ENCODE assay signal across 24 mouse cellular contexts in the genomic region with DNA sequence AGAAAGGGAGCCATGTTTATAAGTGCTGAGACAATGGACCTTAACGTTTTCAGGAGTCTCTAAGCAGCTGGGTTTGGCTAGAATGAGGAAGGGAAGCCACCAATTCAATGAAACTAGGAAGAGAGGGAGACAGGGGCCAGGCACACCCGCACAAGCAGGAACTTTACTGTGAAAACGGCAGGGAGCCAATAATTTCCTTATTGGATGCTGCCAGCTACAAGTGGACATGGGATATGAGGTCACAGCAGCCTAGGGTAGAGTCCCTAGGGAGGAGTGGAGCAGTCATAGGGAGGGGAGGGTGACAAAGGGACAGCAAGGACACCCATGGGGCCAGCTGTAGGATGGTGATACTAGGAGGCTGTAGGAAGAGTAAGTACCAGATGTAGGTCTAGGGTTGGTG. TPM values are rescaled to one million over a fixed set of nuclear protein-coding genes. Genes with fewer than 3 reads are reported as not detected.
DNase-seq lines count a peak whose midpoint lies in the region; ATAC-seq lines count a peak whose summit lies in the region.
"Had no signal": no experiment of that assay in that cellular context is flagged by ENCODE, and none has a peak within 500 bp of the region (broad histone marks: within the 10 kb centered on the region; RNA-seq: fewer than 3 reads in every experiment).

No protein-coding gene starts in this region.

- peak overlapping the region; percentile 42; the same call in 1 of the 2 replicates for H3K27ac ChIP-seq in heart, embryonic 10.5 days
- peak overlapping the region; percentile 96; the same call in 1 of the 2 replicates for H3K27ac ChIP-seq in liver, embryonic 12.5 days
- H3K27ac ChIP-seq: embryonic facial prominence, embryonic 12.5 days; intestine, embryonic 15.5 days; macrophage; stomach, embryonic 15.5 days had no signal

- no peak overlapping the region for H3K4me3 ChIP-seq in heart, embryonic 10.5 days
- H3K4me3 ChIP-seq in liver, embryonic 12.5 days = no peak overlapping the region
- H3K4me3 ChIP-seq in megakaryocyte, embryonic 14.5 days (replicated peaks) = peak overlapping the region; percentile 67
- H3K4me3 ChIP-seq: embryonic facial prominence, embryonic 12.5 days; heart, embryonic 13.5 days; intestine, embryonic 15.5 days; stomach, embryonic 15.5 days had no signal

- H3K9ac ChIP-seq in liver, embryonic 12.5 days = no peak overlapping the region
- H3K9ac ChIP-seq: embryonic facial prominence, embryonic 12.5 days; forebrain, postnatal 0 days; intestine, embryonic 15.5 days; stomach, embryonic 15.5 days had no signal

- ATAC-seq in liver, embryonic 12.5 days = no peak
- ATAC-seq in megakaryocyte, adult 5-6 weeks (ENCODE audit: poor library complexity, severe bottlenecking) = no peak
- ATAC-seq: forebrain, postnatal 0 days; hindbrain, embryonic 16.5 days; intestine, embryonic 15.5 days had no signal

- peaks cover 62% of the 10 kb centered on the region for H3K4me1 ChIP-seq in heart, embryonic 10.5 days
- peaks cover 83% of the 10 kb centered on the region for H3K4me1 ChIP-seq in liver, embryonic 12.5 days
- H3K4me1 ChIP-seq in megakaryocyte, embryonic 14.5 days = peaks cover 64% of the 10 kb centered on the region

- H3K27me3 ChIP-seq in heart, embryonic 10.5 days (ENCODE audit: insufficient read depth, poor library complexity, severe bottlenecking) = no peaks in the 10 kb centered on the region
- H3K27me3 ChIP-seq in liver, embryonic 12.5 days (replicated peaks) = no peaks in the 10 kb centered on the region
- H3K27me3 ChIP-seq in megakaryocyte, embryonic 14.5 days (replicated peaks) = no peaks in the 10 kb centered on the region
- H3K27me3 ChIP-seq: embryonic facial prominence, embryonic 12.5 days; heart, embryonic 13.5 days; intestine, embryonic 15.5 days; stomach, embryonic 15.5 days had no signal

- H3K9me3 ChIP-seq in heart, embryonic 10.5 days = no peaks in the 10 kb centered on the region
- H3K9me3 ChIP-seq in liver, embryonic 12.5 days (replicated peaks) = no peaks in the 10 kb centered on the region
- H3K9me3 ChIP-seq in megakaryocyte, embryonic 14.5 days = no peaks in the 10 kb centered on the region
- H3K9me3 ChIP-seq: embryonic facial prominence, embryonic 12.5 days; heart, embryonic 13.5 days; intestine, embryonic 15.5 days; stomach, embryonic 15.5 days had no signal

- H3K36me3 ChIP-seq in heart, embryonic 10.5 days = peaks cover 14% of the 10 kb centered on the region
- peaks cover 15% of the 10 kb centered on the region for H3K36me3 ChIP-seq in liver, embryonic 12.5 days
- peaks cover 22% of the 10 kb centered on the region for H3K36me3 ChIP-seq in megakaryocyte, embryonic 14.5 days (replicated peaks; ENCODE audit: low read length)

- WGBS in heart, embryonic 10.5 days = 72% methylated on average over 3 of the region's 3 CpGs
- 42% methylated on average over 3 of the region's 3 CpGs for WGBS in liver, embryonic 12.5 days (ENCODE audit: insufficient replicate concordance)

- no peak overlapping the region for H3K4me2 ChIP-seq in liver, embryonic 12.5 days
- H3K4me2 ChIP-seq: embryonic facial prominence, embryonic 12.5 days; intestine, embryonic 15.5 days; midbrain, embryonic 11.5 days; stomach, embryonic 15.5 days had no signal

- DNase-seq in heart, embryonic 10.5 days (ENCODE audit: low spot score) = no peak
- DNase-seq in heart, adult 18-20 months = no peak
- DNase-seq in liver = no peak
- no peak for DNase-seq in retina, embryonic 14.5 days (ENCODE audit: low spot score)
- DNase-seq: cerebellum, adult 2 months; cerebellum, postnatal 25 days; forebrain, postnatal 0 days; gastrocnemius, postnatal 36 days; kidney, adult 9 months; kidney, postnatal 4 days; layer of hippocampus, adult 9-11 months; right cerebral cortex, adult 18-20 months; thymus, postnatal 25 days had no signal

RNA-seq across cellular contexts. Expression of gene Prx, which starts 6.1 kb away (rescaled TPM):
- 2.4 and 2.8 TPM in 2 replicates for polyA plus RNA-seq in heart, embryonic 10.5 days (2016; fragmentation: Nextera tagmentation; extraction: Ambion mirVana)
- under 1 TPM; 0.57 to 0.62 TPM for total RNA-seq in heart, adult 18-20 months (2021)
- 0.91 and 1.2 TPM in 2 replicates for polyA plus RNA-seq in liver, embryonic 12.5 days (2016; fragmentation: Nextera tagmentation; extraction: Ambion mirVana)
- 1.7 and 1.8 TPM in 2 replicates for polyA plus RNA-seq in megakaryocyte, embryonic 14.5 days (2012; ENCODE audit: insufficient read depth, low replicate concordance)
- total RNA-seq in megakaryocyte, adult 5-6 weeks (2015) = 0.05 and 0.16 TPM in 2 replicates
- 0.22 TPM in 1 of 2 replicates, not detected in the other for total RNA-seq in megakaryocyte, adult 5-6 weeks (2017)

RNA-seq across cellular contexts. Expression of gene Sertad1, which starts 6.3 kb away (rescaled TPM):
- 34.8 and 38.9 TPM in 2 replicates for polyA plus RNA-seq in heart, embryonic 10.5 days (2016; fragmentation: Nextera tagmentation; extraction: Ambion mirVana)
- 1 to 10 TPM; 8.0 to 9.3 TPM for total RNA-seq in heart, adult 18-20 months (2021)
- 19.5 and 20.9 TPM in 2 replicates for polyA plus RNA-seq in liver, embryonic 12.5 days (2016; fragmentation: Nextera tagmentation; extraction: Ambion mirVana)
- polyA plus RNA-seq in megakaryocyte, embryonic 14.5 days (2012; ENCODE audit: insufficient read depth, low replicate concordance) = 159 and 273 TPM in 2 replicates
- total RNA-seq in megakaryocyte, adult 5-6 weeks (2015) = 17.4 and 18.9 TPM in 2 replicates
- 11.2 and 19.7 TPM in 2 replicates for total RNA-seq in megakaryocyte, adult 5-6 weeks (2017)

RNA-seq across cellular contexts. Expression of gene Sertad3, which starts 19.5 kb away (rescaled TPM):
- polyA plus RNA-seq in heart, embryonic 10.5 days (2016; fragmentation: Nextera tagmentation; extraction: Ambion mirVana) = 19.0 and 23.8 TPM in 2 replicates
- total RNA-seq in heart, adult 18-20 months (2021) = 1 to 10 TPM; 3.3 to 4.3 TPM
- 24.6 and 26.3 TPM in 2 replicates for polyA plus RNA-seq in liver, embryonic 12.5 days (2016; fragmentation: Nextera tagmentation; extraction: Ambion mirVana)
- 28.2 and 88.9 TPM in 2 replicates for polyA plus RNA-seq in megakaryocyte, embryonic 14.5 days (2012; ENCODE audit: insufficient read depth, low replicate concordance)
- total RNA-seq in megakaryocyte, adult 5-6 weeks (2015) = 5.8 and 7.8 TPM in 2 replicates
- 11.1 and 11.6 TPM in 2 replicates for total RNA-seq in megakaryocyte, adult 5-6 weeks (2017)

RNA-seq across cellular contexts. Expression of gene Hipk4, which starts 30.0 kb away (rescaled TPM):
- 0.54 and 0.59 TPM in 2 replicates for polyA plus RNA-seq in heart, embryonic 10.5 days (2016; fragmentation: Nextera tagmentation; extraction: Ambion mirVana)
- under 1 TPM in 1 of 2 experiments, not detected in 1; 0.10 TPM for total RNA-seq in heart, adult 18-20 months (2021)
- 0.17 and 0.23 TPM in 2 replicates for polyA plus RNA-seq in liver, embryonic 12.5 days (2016; fragmentation: Nextera tagmentation; extraction: Ambion mirVana)
- polyA plus RNA-seq in megakaryocyte, embryonic 14.5 days (2012; ENCODE audit: insufficient read depth, low replicate concordance) = 1.6 and 2.1 TPM in 2 replicates
- total RNA-seq in megakaryocyte, adult 5-6 weeks (2015) = not detected in 2 replicates
- not detected in 2 replicates for total RNA-seq in megakaryocyte, adult 5-6 weeks (2017)
- total RNA-seq: hematopoietic stem cell, adult 5-6 weeks had no signal

RNA-seq across cellular contexts. Expression of gene Blvrb, which starts 45.2 kb away (rescaled TPM):
- polyA plus RNA-seq in heart, embryonic 10.5 days (2016; fragmentation: Nextera tagmentation; extraction: Ambion mirVana) = 88.8 and 94.6 TPM in 2 replicates
- total RNA-seq in heart, adult 18-20 months (2021) = 10 to 100 TPM; 32.4 to 34.3 TPM
- polyA plus RNA-seq in liver, embryonic 12.5 days (2016; fragmentation: Nextera tagmentation; extraction: Ambion mirVana) = 895 and 897 TPM in 2 replicates
- polyA plus RNA-seq in megakaryocyte, embryonic 14.5 days (2012; ENCODE audit: insufficient read depth, low replicate concordance) = 330 and 332 TPM in 2 replicates
- 35.3 and 42.0 TPM in 2 replicates for total RNA-seq in megakaryocyte, adult 5-6 weeks (2015)
- total RNA-seq in megakaryocyte, adult 5-6 weeks (2017) = 15.5 and 16.2 TPM in 2 replicates
